8 mouse cellular contexts compared by ENCODE assay signal in the genomic region with DNA sequence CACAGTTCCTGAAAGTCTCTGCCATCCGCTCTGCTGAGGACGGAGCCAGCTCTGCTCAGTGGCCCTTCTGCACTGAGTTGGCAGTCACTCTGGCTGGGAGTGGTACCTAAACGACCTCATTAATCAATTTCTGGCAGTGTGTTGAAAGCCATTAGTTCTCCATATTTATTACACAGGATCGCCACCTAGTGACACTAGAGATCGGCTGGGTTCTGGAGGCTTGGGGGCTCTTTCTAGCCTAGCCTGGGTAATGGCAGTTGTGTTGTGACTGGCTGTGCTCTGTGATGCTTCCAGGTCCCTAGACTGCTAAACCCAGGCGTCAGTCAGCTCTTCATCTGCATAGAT. TPM values are rescaled to one million over a fixed set of nuclear protein-coding genes. Genes with fewer than 3 reads are reported as not detected.
DNase-seq lines count a peak whose midpoint lies in the region; ATAC-seq and TF ChIP-seq lines count a peak whose summit lies in the region.

No protein-coding gene starts in this region.

- H3K4me3 ChIP-seq in MEL (ENCODE audit: control insufficient read depth in 1 of 2, insufficient read depth in 1 of 2, low read depth in 2 of 2, low read length in 2 of 2): peak overlapping the region; percentile 25 to 50; a peak in 3 of 4 replicates
- no peak overlapping the region for H3K4me3 ChIP-seq in kidney, embryonic 15.5 days (replicated peaks)
- no peak overlapping the region for H3K4me3 ChIP-seq in stomach, embryonic 14.5 days (ENCODE audit: low read depth, low read length)

- H3K4me1 ChIP-seq in MEL (ENCODE audit: control insufficient read depth in 1 of 2, insufficient read depth in 2 of 2, low read length in 2 of 2): peaks cover 0 to 15% of the 10 kb centered on the region in 2 experiments; a peak in 3 of 4 replicates
- H3K4me1 ChIP-seq in kidney, embryonic 15.5 days: peaks cover 7% of the 10 kb centered on the region; the same call in 1 of the 2 replicates
- 0 out of 2 replicates have a peak, but pooled peaks cover 4% of the 10 kb centered on the region for H3K4me1 ChIP-seq in stomach, embryonic 14.5 days (ENCODE audit: control insufficient read depth, insufficient read depth, low read length)

- no peak for TF ChIP-seq EP300 in MEL (IDR thresholded peaks at IDR 0.05; ENCODE audit: low read depth in 1 of 2, low read length in 2 of 2)

- H3K4me2 ChIP-seq in kidney, embryonic 15.5 days: 0 out of 2 replicates have a peak overlapping the region, but pooled peaks have one; percentile 19
- H3K4me2 ChIP-seq in stomach, embryonic 14.5 days (replicated peaks; ENCODE audit: low read depth, low read length): no peak overlapping the region

- H3K9ac ChIP-seq in MEL (ENCODE audit: control insufficient read depth, low read depth, low read length, poor library complexity, severe bottlenecking): peak overlapping the region; percentile 54
- H3K9ac ChIP-seq in kidney, embryonic 15.5 days: no peak overlapping the region
- no peak overlapping the region for H3K9ac ChIP-seq in stomach, embryonic 14.5 days (replicated peaks; ENCODE audit: low read depth, low read length)

- TF ChIP-seq CTCF in MEL (IDR thresholded peaks at IDR 0.05 in 2 of 3, conservative IDR thresholded peaks at IDR 0.05 in 1 of 3; ENCODE audit: control insufficient read depth in 1 of 3, insufficient read depth in 1 of 3, low read depth in 2 of 3, low read length in 3 of 3, poor library complexity in 1 of 3, severe bottlenecking in 1 of 3): peak; percentile 44 to 82 (median 56)

- H3K27ac ChIP-seq in MEL (ENCODE audit: control insufficient read depth, low read depth, low read length): peak overlapping the region; percentile 48
- no peak overlapping the region for H3K27ac ChIP-seq in kidney, embryonic 15.5 days
- no peak overlapping the region for H3K27ac ChIP-seq in stomach, embryonic 14.5 days (ENCODE audit: low read length)

- intact Hi-C loops in heart, postnatal 25 days (cut with DNase I): loop anchor here (1.0 to 5.0 kb wide), 3 partner anchors 190 to 375 kb away; no protein-coding TSS in a partner anchor

- H3K9me3 ChIP-seq in MEL (replicated peaks; ENCODE audit: insufficient read depth, low read length): no peaks in the 10 kb centered on the region
- no peaks in the 10 kb centered on the region for H3K9me3 ChIP-seq in kidney, embryonic 15.5 days (replicated peaks)
- H3K9me3 ChIP-seq in stomach, embryonic 14.5 days (ENCODE audit: control insufficient read depth, low read depth, low read length): no peaks in the 10 kb centered on the region

- H3K79me2 ChIP-seq in MEL (ENCODE audit: control insufficient read depth, insufficient read depth, low read length, poor library complexity): no peaks in the 10 kb centered on the region

- no peak for TF ChIP-seq POLR2A in MEL (IDR thresholded peaks at IDR 0.05; ENCODE audit: control insufficient read depth in 1 of 2, insufficient read depth in 1 of 2, low read depth in 1 of 2, low read length in 2 of 2, poor library complexity in 1 of 2)

- WGBS in kidney, embryonic 15.5 days: 8% methylated on average over 6 of the region's 6 CpGs
- 12% methylated on average over 6 of the region's 6 CpGs for WGBS in stomach, embryonic 14.5 days

- no peaks in the 10 kb centered on the region for H3K27me3 ChIP-seq in MEL (ENCODE audit: control insufficient read depth in 1 of 2, insufficient read depth in 2 of 2, low read length in 2 of 2)
- no peaks in the 10 kb centered on the region for H3K27me3 ChIP-seq in kidney, embryonic 15.5 days
- no peaks in the 10 kb centered on the region for H3K27me3 ChIP-seq in stomach, embryonic 14.5 days (ENCODE audit: control insufficient read depth, insufficient read depth, low read length)

- peak; percentile 82 for TF ChIP-seq RAD21 in MEL (IDR thresholded peaks at IDR 0.05; ENCODE audit: low read depth, low read length)

- peaks cover 2 to 23% of the 10 kb centered on the region in 2 experiments; a peak in 3 of 4 replicates for H3K36me3 ChIP-seq in MEL (ENCODE audit: control insufficient read depth in 1 of 2, insufficient read depth in 2 of 2, low read length in 2 of 2)
- H3K36me3 ChIP-seq in kidney, embryonic 15.5 days: peaks cover 29% of the 10 kb centered on the region
- peaks cover 8% of the 10 kb centered on the region for H3K36me3 ChIP-seq in stomach, embryonic 14.5 days (ENCODE audit: control insufficient read depth, insufficient read depth, low read length)

- DNase-seq in heart, adult 18-20 months: peak; percentile 39 to 67
- no peak for DNase-seq in heart, postnatal 25 days (ENCODE audit: low spot score)
- DNase-seq in MEL (ENCODE audit: low read depth, low spot score): peak; percentile 78
- DNase-seq in cerebellum, postnatal 25 days: peak; percentile 29 to 46
- DNase-seq in lung, postnatal 14 days: peak; percentile 28

- peak; percentile 63 for ATAC-seq in granulocyte monocyte progenitor cell, adult 5-6 weeks (replicated peaks; ENCODE audit: poor library complexity, severe bottlenecking)
- peak; percentile 67; the same call in 1 of the 2 replicates for ATAC-seq in kidney, embryonic 15.5 days (replicated peaks; ENCODE audit: low FRiP score)
- 0 out of 2 replicates have a peak, but pooled peaks have one; percentile 56 for ATAC-seq in stomach, embryonic 14.5 days (ENCODE audit: insufficient number of reproducible peaks, insufficient read depth, low FRiP score, low read depth)

TF ChIP-seq in MEL, 35 proteins besides CTCF, POLR2A, EP300 and RAD21:
- TF ChIP-seq ZKSCAN1 (IDR thresholded peaks at IDR 0.05; ENCODE audit: low read depth, low read length) (no peak), MAX (IDR thresholded peaks at IDR 0.05; ENCODE audit: low read length) (no peak), TBP (IDR thresholded peaks at IDR 0.05; ENCODE audit: low read depth, low read length) (no peak), CHD2 (IDR thresholded peaks at IDR 0.05; ENCODE audit: low read length) (no peak), ELF1 (IDR thresholded peaks at IDR 0.05; ENCODE audit: low read depth, low read length) (no peak), SMC3 (IDR thresholded peaks at IDR 0.05; ENCODE audit: low read depth, low read length) (peak; percentile 85), ZC3H11A (IDR thresholded peaks at IDR 0.05; ENCODE audit: low read depth, low read length) (peak; percentile 66), HCFC1 (IDR thresholded peaks at IDR 0.05; ENCODE audit: low read depth, low read length) (no peak), NRF1 (IDR thresholded peaks at IDR 0.05; ENCODE audit: insufficient read depth, low read depth, low read length, poor library complexity, severe bottlenecking) (no peak), RCOR1 (IDR thresholded peaks at IDR 0.05; ENCODE audit: low read depth, low read length) (no peak), POLR2AphosphoS5 (IDR thresholded peaks at IDR 0.05; ENCODE audit: borderline replicate concordance, low read depth, low read length) (no peak)

RNA-seq across cellular contexts. Expression of gene Ccnb2, which starts 28.8 kb away (rescaled TPM):
- total RNA-seq in heart, adult 18-20 months (2021): under 1 TPM; 0.54 to 0.67 TPM
- 1 to 10 TPM; 1.3 to 1.4 TPM for total RNA-seq in heart, postnatal 25 days (2021)
- 86.5 and 103 TPM in 2 replicates for total RNA-seq in MEL (2012; rRNA removed)
- polyA plus RNA-seq in MEL (2012; ENCODE audit: insufficient read depth in 1 of 2, insufficient read length in 2 of 2, low read depth in 1 of 2, low replicate concordance in 2 of 2, missing spikeins in 1 of 2): 100 to 1,000 TPM in 1 of 2 experiments, 10 to 100 TPM in 1; 97.0 to 128 TPM
- total RNA-seq in granulocyte monocyte progenitor cell, adult 5-6 weeks (2014; fragmentation: Nextera tagmentation): 63.0 and 75.8 TPM in 2 replicates
- total RNA-seq in granulocyte monocyte progenitor cell, adult 5-6 weeks (2017): 78.5 and 83.1 TPM in 2 replicates
- polyA plus RNA-seq in kidney, embryonic 15.5 days (2015; fragmentation: Nextera tagmentation; extraction: Ambion mirVana): 212 and 219 TPM in 2 replicates
- 173 and 177 TPM in 2 replicates for polyA plus RNA-seq in stomach, embryonic 14.5 days (2014; fragmentation: Nextera tagmentation; extraction: Ambion mirVana)

Comparison
In these comparisons a context has a peak if more than half of its experiments do, and no peak if none do; other contexts are left out.
1. H3K4me3 ChIP-seq: peak in MEL (2 of 2); none in kidney, embryonic 15.5 days (single experiment) and stomach, embryonic 14.5 days (single experiment).
2. RNA of gene Ccnb2, which starts 28.8 kb away (total RNA-seq): 86.5 to 103 TPM in MEL and 63.0 to 83.1 TPM in granulocyte monocyte progenitor cell, adult 5-6 weeks; 1.3 to 1.4 TPM in heart, postnatal 25 days and 0.54 to 0.67 TPM in heart, adult 18-20 months; every median in the first group is over 10 times any median in the second.
3. Peak in every context shown above with its lines, with median percentiles within 50 percentile points of each other: ATAC-seq.